Mouse (Mus musculus): ENCODE results near the gene Thsd4. TPM values are rescaled to one million over a fixed set of nuclear protein-coding genes. Genes with fewer than 3 reads are reported as not detected.

Thsd4 gene
- polyA plus RNA-seq, 1 experiment from 2014 or later = 3.0 TPM

GRCm38 (mm10) chr9:60336147-60336546, 185.7 kb downstream of the Thsd4 start:
- H3K27ac ChIP-seq (replicated peaks; ENCODE audit: low read depth, low read length) = no peak overlapping the region
- H3K36me3 ChIP-seq (replicated peaks; ENCODE audit: control insufficient read depth, insufficient read depth, low read depth, low read length) = no peaks in the 10 kb centered on the region
- no peak overlapping the region for H3K4me2 ChIP-seq (ENCODE audit: low read depth, low read length)
- DNase-seq (ENCODE audit: low spot score) = no peak
- ATAC-seq (replicated peaks; ENCODE audit: insufficient number of reproducible peaks, low FRiP score, low TSS enrichment, low read depth) = no peak
- no peak overlapping the region for H3K4me3 ChIP-seq (ENCODE audit: low read depth, low read length)
- no peaks in the 10 kb centered on the region for H3K4me1 ChIP-seq (ENCODE audit: control insufficient read depth, insufficient read depth, low read length)
- H3K9ac ChIP-seq (replicated peaks; ENCODE audit: low read length) = no peak overlapping the region
- no peaks in the 10 kb centered on the region for H3K9me3 ChIP-seq (replicated peaks; ENCODE audit: control insufficient read depth, low read length)
- H3K27me3 ChIP-seq (ENCODE audit: control insufficient read depth, insufficient read depth, low read length) = no peaks in the 10 kb centered on the region
- WGBS = 91% methylated on average over 5 of the region's 5 CpGs

- no peak overlapping the region for H3K4me3 ChIP-seq (ENCODE audit: low read depth, low read length)
- 91% methylated on average over 6 of the region's 6 CpGs for WGBS
- H3K9me3 ChIP-seq (replicated peaks; ENCODE audit: control insufficient read depth, low read length) = no peaks in the 10 kb centered on the region
- H3K36me3 ChIP-seq (replicated peaks; ENCODE audit: control insufficient read depth, insufficient read depth, low read depth, low read length) = no peaks in the 10 kb centered on the region
- H3K4me2 ChIP-seq (ENCODE audit: low read depth, low read length) = no peak overlapping the region
- no peak overlapping the region for H3K9ac ChIP-seq (replicated peaks; ENCODE audit: low read length)
- no peak for DNase-seq (ENCODE audit: low spot score)
- no peak overlapping the region for H3K27ac ChIP-seq (replicated peaks; ENCODE audit: low read depth, low read length)
- H3K27me3 ChIP-seq (ENCODE audit: control insufficient read depth, insufficient read depth, low read length) = no peaks in the 10 kb centered on the region
- no peaks in the 10 kb centered on the region for H3K4me1 ChIP-seq (ENCODE audit: control insufficient read depth, insufficient read depth, low read length)
- ATAC-seq (replicated peaks; ENCODE audit: insufficient number of reproducible peaks, low FRiP score, low TSS enrichment, low read depth) = no peak
These were observed 186.4 kb downstream of the Thsd4 start for GRCm38 (mm10) chr9:60335455-60335854.

- WGBS = 76% methylated on average over 4 of the region's 4 CpGs
- no peak for DNase-seq (ENCODE audit: low spot score)
- ATAC-seq (replicated peaks; ENCODE audit: insufficient number of reproducible peaks, low FRiP score, low TSS enrichment, low read depth) = no peak
- H3K27me3 ChIP-seq (ENCODE audit: control insufficient read depth, insufficient read depth, low read length) = no peaks in the 10 kb centered on the region
- H3K4me3 ChIP-seq (ENCODE audit: low read depth, low read length) = no peak overlapping the region
- no peak overlapping the region for H3K9ac ChIP-seq (replicated peaks; ENCODE audit: low read length)
- H3K27ac ChIP-seq (replicated peaks; ENCODE audit: low read depth, low read length) = no peak overlapping the region
- H3K36me3 ChIP-seq (replicated peaks; ENCODE audit: control insufficient read depth, insufficient read depth, low read depth, low read length) = no peaks in the 10 kb centered on the region
- H3K4me2 ChIP-seq (ENCODE audit: low read depth, low read length) = no peak overlapping the region
- no peaks in the 10 kb centered on the region for H3K9me3 ChIP-seq (replicated peaks; ENCODE audit: control insufficient read depth, low read length)
- H3K4me1 ChIP-seq (ENCODE audit: control insufficient read depth, insufficient read depth, low read length) = no peaks in the 10 kb centered on the region
These were observed 191.9 kb downstream of the Thsd4 start for GRCm38 (mm10) chr9:60329911-60330310.

- H3K9me3 ChIP-seq (replicated peaks; ENCODE audit: control insufficient read depth, low read length) = no peaks in the 10 kb centered on the region
These were observed 197.1 kb downstream of the Thsd4 start for GRCm38 (mm10) chr9:60324716-60325115.

DNA sequence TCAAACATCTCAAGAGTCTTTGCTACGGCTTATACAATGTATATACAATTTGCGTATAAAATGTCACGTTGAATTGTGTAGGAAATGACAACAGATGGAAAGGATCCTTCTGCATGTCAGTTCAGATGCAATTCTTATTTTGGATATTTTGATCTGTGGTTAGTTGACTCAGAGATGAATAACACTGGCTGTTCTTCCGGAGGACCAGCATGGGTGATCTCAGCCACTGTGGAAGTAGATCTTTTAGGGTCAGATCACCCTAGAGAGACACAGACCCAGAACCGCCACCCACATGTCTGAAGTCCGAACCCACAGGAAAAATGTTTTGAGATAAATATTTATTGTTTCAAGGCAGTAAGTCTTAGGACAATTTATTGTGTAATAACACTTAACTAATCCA, 198.4 kb downstream of the Thsd4 start:
- DNase-seq (ENCODE audit: low spot score) = no peak
- Histone ChIP-seq H3K4me3 (ENCODE audit: low read depth, low read length) (no peak overlapping the region), H3K9me3 (replicated peaks; ENCODE audit: control insufficient read depth, low read length) (no peaks in the 10 kb centered on the region), H3K36me3 (replicated peaks; ENCODE audit: control insufficient read depth, insufficient read depth, low read depth, low read length) (no peaks in the 10 kb centered on the region), H3K4me1 (ENCODE audit: control insufficient read depth, insufficient read depth, low read length) (no peaks in the 10 kb centered on the region), H3K4me2 (ENCODE audit: low read depth, low read length) (no peak overlapping the region), H3K27ac (replicated peaks; ENCODE audit: low read depth, low read length) (no peak overlapping the region), H3K9ac (replicated peaks; ENCODE audit: low read length) (no peak overlapping the region), H3K27me3 (ENCODE audit: control insufficient read depth, insufficient read depth, low read length) (no peaks in the 10 kb centered on the region)
- ATAC-seq (replicated peaks; ENCODE audit: insufficient number of reproducible peaks, low FRiP score, low TSS enrichment, low read depth) = no peak
- 94% methylated on average over 6 of the region's 6 CpGs for WGBS

More at GRCm38 (mm10) chr9:60324716-60325115, 197.1 kb downstream of the Thsd4 start:
- H3K27ac ChIP-seq (replicated peaks; ENCODE audit: low read depth, low read length) = no peak overlapping the region
- H3K4me3 ChIP-seq (ENCODE audit: low read depth, low read length) = no peak overlapping the region
- DNase-seq (ENCODE audit: low spot score) (no peak), ATAC-seq (replicated peaks; ENCODE audit: insufficient number of reproducible peaks, low FRiP score, low TSS enrichment, low read depth) (no peak)
- no peak overlapping the region for H3K4me2 ChIP-seq (ENCODE audit: low read depth, low read length)
- H3K9ac ChIP-seq (replicated peaks; ENCODE audit: low read length) = no peak overlapping the region
- no peaks in the 10 kb centered on the region for H3K36me3 ChIP-seq (replicated peaks; ENCODE audit: control insufficient read depth, insufficient read depth, low read depth, low read length)
- 97% methylated on average over 2 of the region's 2 CpGs for WGBS
- H3K27me3 ChIP-seq (ENCODE audit: control insufficient read depth, insufficient read depth, low read length) = no peaks in the 10 kb centered on the region
- H3K4me1 ChIP-seq (ENCODE audit: control insufficient read depth, insufficient read depth, low read length) = no peaks in the 10 kb centered on the region

DNA sequence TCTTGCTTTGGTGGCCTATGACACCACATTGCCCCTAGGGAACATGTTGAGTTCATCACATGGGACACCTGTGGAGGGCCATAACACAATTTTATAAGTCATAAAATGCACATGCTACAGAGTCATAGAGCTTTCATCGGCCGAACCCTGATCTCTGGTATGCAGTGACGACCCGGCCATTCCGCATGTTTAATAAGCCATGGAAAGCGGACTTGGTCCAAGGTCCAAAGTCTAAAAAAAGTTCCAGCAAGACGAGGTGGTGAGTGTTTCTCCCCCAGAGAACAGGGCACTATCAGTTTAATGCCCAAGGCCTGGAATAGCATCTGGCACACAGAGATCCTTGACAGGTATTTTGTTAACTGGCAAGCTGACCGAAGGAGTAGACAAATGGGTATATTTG, 204.6 kb downstream of the Thsd4 start:
- no peak overlapping the region for H3K27ac ChIP-seq (replicated peaks; ENCODE audit: low read depth, low read length)
- no peak for DNase-seq (ENCODE audit: low spot score)
- no peak overlapping the region for H3K9ac ChIP-seq (replicated peaks; ENCODE audit: low read length)
- no peak for ATAC-seq (replicated peaks; ENCODE audit: insufficient number of reproducible peaks, low FRiP score, low TSS enrichment, low read depth)
- no peak overlapping the region for H3K4me3 ChIP-seq (ENCODE audit: low read depth, low read length)
- no peaks in the 10 kb centered on the region for H3K4me1 ChIP-seq (ENCODE audit: control insufficient read depth, insufficient read depth, low read length)
- H3K4me2 ChIP-seq (ENCODE audit: low read depth, low read length) = no peak overlapping the region
- H3K9me3 ChIP-seq (replicated peaks; ENCODE audit: control insufficient read depth, low read length) = no peaks in the 10 kb centered on the region
- 94% methylated on average over 8 of the region's 8 CpGs for WGBS
- H3K27me3 ChIP-seq (ENCODE audit: control insufficient read depth, insufficient read depth, low read length) = no peaks in the 10 kb centered on the region
- H3K36me3 ChIP-seq (replicated peaks; ENCODE audit: control insufficient read depth, insufficient read depth, low read depth, low read length) = no peaks in the 10 kb centered on the region

DNA sequence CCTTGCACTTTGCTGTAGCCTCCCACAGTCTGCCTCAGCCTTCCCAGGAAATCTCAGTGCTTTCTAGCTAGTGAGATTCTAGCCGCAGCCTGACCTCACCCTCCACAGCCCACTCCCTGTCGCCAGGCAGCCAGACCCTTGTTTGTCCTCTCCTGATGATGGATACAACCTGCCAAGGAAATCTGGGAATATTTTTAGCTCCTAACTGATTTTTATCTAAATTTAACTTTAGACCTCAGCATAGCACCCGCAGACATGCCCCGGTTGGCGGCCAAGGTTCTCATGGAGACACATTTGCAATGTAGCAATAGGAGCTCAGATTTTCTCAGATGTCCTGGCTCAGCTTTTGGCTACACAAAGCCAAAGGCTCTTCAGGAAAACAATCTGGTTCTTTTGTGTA, 205.3 kb downstream of the Thsd4 start:
- no peak for ATAC-seq (replicated peaks; ENCODE audit: insufficient number of reproducible peaks, low FRiP score, low TSS enrichment, low read depth)
- Histone ChIP-seq H3K27me3 (ENCODE audit: control insufficient read depth, insufficient read depth, low read length) (no peaks in the 10 kb centered on the region), H3K4me1 (ENCODE audit: control insufficient read depth, insufficient read depth, low read length) (no peaks in the 10 kb centered on the region), H3K4me2 (ENCODE audit: low read depth, low read length) (no peak overlapping the region), H3K27ac (replicated peaks; ENCODE audit: low read depth, low read length) (no peak overlapping the region), H3K9me3 (replicated peaks; ENCODE audit: control insufficient read depth, low read length) (no peaks in the 10 kb centered on the region), H3K4me3 (ENCODE audit: low read depth, low read length) (no peak overlapping the region), H3K36me3 (replicated peaks; ENCODE audit: control insufficient read depth, insufficient read depth, low read depth, low read length) (no peaks in the 10 kb centered on the region), H3K9ac (replicated peaks; ENCODE audit: low read length) (no peak overlapping the region)
- DNase-seq (ENCODE audit: low spot score) = no peak
- WGBS = 83% methylated on average over 5 of the region's 5 CpGs

- ATAC-seq (replicated peaks; ENCODE audit: insufficient number of reproducible peaks, low FRiP score, low TSS enrichment, low read depth) = no peak
- Histone ChIP-seq H3K4me2 (ENCODE audit: low read depth, low read length) (no peak overlapping the region), H3K4me1 (ENCODE audit: control insufficient read depth, insufficient read depth, low read length) (no peaks in the 10 kb centered on the region), H3K27me3 (ENCODE audit: control insufficient read depth, insufficient read depth, low read length) (no peaks in the 10 kb centered on the region), H3K9ac (replicated peaks; ENCODE audit: low read length) (no peak overlapping the region), H3K27ac (replicated peaks; ENCODE audit: low read depth, low read length) (no peak overlapping the region), H3K4me3 (ENCODE audit: low read depth, low read length) (no peak overlapping the region), H3K36me3 (replicated peaks; ENCODE audit: control insufficient read depth, insufficient read depth, low read depth, low read length) (no peaks in the 10 kb centered on the region), H3K9me3 (replicated peaks; ENCODE audit: control insufficient read depth, low read length) (no peaks in the 10 kb centered on the region)
- 72% methylated on average over 5 of the region's 5 CpGs for WGBS
- DNase-seq (ENCODE audit: low spot score) = no peak
These were observed 206.3 kb downstream of the Thsd4 start for GRCm38 (mm10) chr9:60315533-60315932.
